Mouse (Mus musculus): ENCODE measurements around the gene Myo7a. TPM values are rescaled to one million over a fixed set of nuclear protein-coding genes. Genes with fewer than 3 reads are reported as not detected.
A peak's percentile ranks its signal among the peaks of the same experiment; 100 is the strongest.

Gene Myo7a
- total RNA-seq, 1 experiment from 2014 or later, result 13.1 TPM

GRCm38 (mm10) chr7:98145842-98146446 is 26.6 kb upstream of the Myo7a start:
- ATAC-seq (replicated peaks; ENCODE audit: insufficient number of reproducible peaks, low FRiP score, low TSS enrichment, poor library complexity, severe bottlenecking), result no peak

GRCm38 (mm10) chr7:98145402-98145801 is 26.1 kb upstream of the Myo7a start, which contains the start of gene Omp:
Omp (minus strand) TSS chr7:98145502.
- ATAC-seq (replicated peaks; ENCODE audit: insufficient number of reproducible peaks, low FRiP score, low TSS enrichment, poor library complexity, severe bottlenecking), result no peak

GRCm38 (mm10) chr7:98142648-98143047 is 23.3 kb upstream of the Myo7a start:
- no peak for ATAC-seq (replicated peaks; ENCODE audit: insufficient number of reproducible peaks, low FRiP score, low TSS enrichment, poor library complexity, severe bottlenecking)

- no peak for ATAC-seq (replicated peaks; ENCODE audit: insufficient number of reproducible peaks, low FRiP score, low TSS enrichment, poor library complexity, severe bottlenecking)
Observed at GRCm38 (mm10) chr7:98142247-98142646, 22.9 kb upstream of the Myo7a start.

- ATAC-seq (replicated peaks; ENCODE audit: insufficient number of reproducible peaks, low FRiP score, low TSS enrichment, poor library complexity, severe bottlenecking), result no peak
Observed at GRCm38 (mm10) chr7:98141206-98141605, 21.9 kb upstream of the Myo7a start.

- ATAC-seq (replicated peaks; ENCODE audit: insufficient number of reproducible peaks, low FRiP score, low TSS enrichment, poor library complexity, severe bottlenecking), result no peak
Observed at GRCm38 (mm10) chr7:98140597-98140996, 21.3 kb upstream of the Myo7a start.

GRCm38 (mm10) chr7:98139216-98139615 is 19.9 kb upstream of the Myo7a start:
- ATAC-seq (replicated peaks; ENCODE audit: insufficient number of reproducible peaks, low FRiP score, low TSS enrichment, poor library complexity, severe bottlenecking), result no peak

GRCm38 (mm10) chr7:98137995-98138394 is 18.7 kb upstream of the Myo7a start:
- ATAC-seq (replicated peaks; ENCODE audit: insufficient number of reproducible peaks, low FRiP score, low TSS enrichment, poor library complexity, severe bottlenecking), result no peak

- no peak for ATAC-seq (replicated peaks; ENCODE audit: insufficient number of reproducible peaks, low FRiP score, low TSS enrichment, poor library complexity, severe bottlenecking)
Observed at GRCm38 (mm10) chr7:98137583-98137982, 18.3 kb upstream of the Myo7a start.

- no peak for ATAC-seq (replicated peaks; ENCODE audit: insufficient number of reproducible peaks, low FRiP score, low TSS enrichment, poor library complexity, severe bottlenecking)
Observed at GRCm38 (mm10) chr7:98131751-98132150, 12.4 kb upstream of the Myo7a start.

GRCm38 (mm10) chr7:98125473-98125872 is 6.1 kb upstream of the Myo7a start:
- no peak for ATAC-seq (replicated peaks; ENCODE audit: insufficient number of reproducible peaks, low FRiP score, low TSS enrichment, poor library complexity, severe bottlenecking)

- no peak for ATAC-seq (replicated peaks; ENCODE audit: insufficient number of reproducible peaks, low FRiP score, low TSS enrichment, poor library complexity, severe bottlenecking)
Observed at GRCm38 (mm10) chr7:98124701-98125100, 5.4 kb upstream of the Myo7a start.

- no peak for ATAC-seq (replicated peaks; ENCODE audit: insufficient number of reproducible peaks, low FRiP score, low TSS enrichment, poor library complexity, severe bottlenecking)
Observed at GRCm38 (mm10) chr7:98121673-98122072, 2.3 kb upstream of the Myo7a start.

GRCm38 (mm10) chr7:98121241-98121640 is 1.9 kb upstream of the Myo7a start:
- no peak for ATAC-seq (replicated peaks; ENCODE audit: insufficient number of reproducible peaks, low FRiP score, low TSS enrichment, poor library complexity, severe bottlenecking)

GRCm38 (mm10) chr7:98120325-98120724 is 1.0 kb upstream of the Myo7a start:
- ATAC-seq (replicated peaks; ENCODE audit: insufficient number of reproducible peaks, low FRiP score, low TSS enrichment, poor library complexity, severe bottlenecking), result peak; percentile 87

GRCm38 (mm10) chr7:98119961-98120232 is 573 bp upstream of the Myo7a start:
- ATAC-seq (replicated peaks; ENCODE audit: insufficient number of reproducible peaks, low FRiP score, low TSS enrichment, poor library complexity, severe bottlenecking), result no peak

- ATAC-seq (replicated peaks; ENCODE audit: insufficient number of reproducible peaks, low FRiP score, low TSS enrichment, poor library complexity, severe bottlenecking), result no peak
Observed at GRCm38 (mm10) chr7:98117012-98117660, 2.2 kb downstream of the Myo7a start.

GRCm38 (mm10) chr7:98114656-98115055 is 4.7 kb downstream of the Myo7a start:
- ATAC-seq (replicated peaks; ENCODE audit: insufficient number of reproducible peaks, low FRiP score, low TSS enrichment, poor library complexity, severe bottlenecking), result no peak

- ATAC-seq (replicated peaks; ENCODE audit: insufficient number of reproducible peaks, low FRiP score, low TSS enrichment, poor library complexity, severe bottlenecking), result no peak
Observed at GRCm38 (mm10) chr7:98111233-98111632, 8.1 kb downstream of the Myo7a start.

- ATAC-seq (replicated peaks; ENCODE audit: insufficient number of reproducible peaks, low FRiP score, low TSS enrichment, poor library complexity, severe bottlenecking), result no peak
Observed at GRCm38 (mm10) chr7:98109771-98110170, 9.6 kb downstream of the Myo7a start.

Data from monocyte, adult 5-6 weeks (primary cell).